Mouse (Mus musculus) liver, embryonic 12.5 days (tissue): ENCODE measurements around the gene Eif3g. TPM values are rescaled to one million over a fixed set of nuclear protein-coding genes. Genes with fewer than 3 reads are reported as not detected.
A peak's percentile ranks its signal among the peaks of the same experiment; 100 is the strongest.

Experiments used
- ATAC-seq: fragments of 200-750 bp; cut with Nextera tagmentation; 2 replicates; pipeline ENCODE4 v1.8.0; 2017; ENCODE audit warnings: moderate number of reproducible peaks, mild to moderate bottlenecking, moderate library complexity
- H3K27ac ChIP-seq: fragments of 300-500 bp; sonication (generic); 2 replicates; pipeline ENCODE4 v1.5.1; 2016; ENCODE audit warnings: mild to moderate bottlenecking
- H3K27me3 ChIP-seq: fragments of 300-500 bp; sonication (generic); replicated peaks from 2 replicates; pipeline ENCODE4 v1.6.1; 2016; ENCODE audit warnings: mild to moderate bottlenecking, moderate library complexity
- H3K36me3 ChIP-seq: fragments of 300-500 bp; sonication (generic); 2 replicates; pipeline ENCODE4 v1.6.1; 2016; ENCODE audit warnings: mild to moderate bottlenecking, moderate library complexity
- H3K4me1 ChIP-seq: fragments of 300-500 bp; sonication (generic); 2 replicates; pipeline ENCODE4 v1.6.1; 2016
- H3K4me2 ChIP-seq: fragments of 300-500 bp; sonication (generic); 2 replicates; pipeline ENCODE4 v1.6.1; 2016; ENCODE audit warnings: mild to moderate bottlenecking, moderate library complexity
- H3K4me3 ChIP-seq: fragments of 300-500 bp; sonication (generic); 2 replicates; pipeline ENCODE4 v1.5.1; 2016; ENCODE audit warnings: mild to moderate bottlenecking, moderate library complexity
- H3K9ac ChIP-seq: fragments of 300-500 bp; sonication (generic); 2 replicates; pipeline ENCODE4 v1.6.1; 2016; ENCODE audit warnings: mild to moderate bottlenecking, moderate library complexity
- H3K9me3 ChIP-seq: fragments of 300-500 bp; sonication (generic); replicated peaks from 2 replicates; pipeline ENCODE4 v1.6.1; 2016; ENCODE audit warnings: mild to moderate bottlenecking, moderate library complexity
- WGBS: fragments of 180-500 bp; shearing (Covaris S2); methylation state at CpG from one replicate; pipeline ENCODE4 v1.1.7; 2016; ENCODE audit not compliant: insufficient replicate concordance; 5-methylcytosine and 5-hydroxymethylcytosine counted together
- polyA plus RNA-seq: library from polyadenylated mRNA; unstranded; fragments of >200 nt; fragmentation: Nextera tagmentation; extraction: Ambion mirVana; gene quantifications from 2 replicates; pipeline ENCODE4 v1.2.1, GENCODE M21; 2016

The Eif3g gene
- polyA plus RNA-seq, 1 experiment from 2014 or later = 313 TPM

GRCm38 (mm10) chr9:20887191-20887590, 11.2 kb downstream of the Eif3g start:
- peak overlapping the region; percentile 87 for H3K4me2 ChIP-seq
- 0 out of 2 replicates have a peak overlapping the region, but pooled peaks have one; percentile 89 for H3K27ac ChIP-seq
- no peaks in the 10 kb centered on the region for H3K9me3 ChIP-seq
- H3K4me1 ChIP-seq = peaks cover 37% of the 10 kb centered on the region
- no peaks in the 10 kb centered on the region for H3K27me3 ChIP-seq
- peaks cover 31% of the 10 kb centered on the region for H3K36me3 ChIP-seq
- 85% methylated on average over 6 of the region's 6 CpGs for WGBS
- no peak overlapping the region for H3K9ac ChIP-seq
- ATAC-seq = no peak
- peak overlapping the region; percentile 91; the same call in 1 of the 2 replicates for H3K4me3 ChIP-seq

- H3K27ac ChIP-seq = no peak overlapping the region
- no peak for ATAC-seq
- peaks cover 31% of the 10 kb centered on the region for H3K4me1 ChIP-seq
- no peaks in the 10 kb centered on the region for H3K27me3 ChIP-seq
- no peaks in the 10 kb centered on the region for H3K9me3 ChIP-seq
- peaks cover 24% of the 10 kb centered on the region for H3K36me3 ChIP-seq
- no peak overlapping the region for H3K4me2 ChIP-seq
- 81% methylated on average over 2 of the region's 2 CpGs for WGBS
- no peak overlapping the region for H3K9ac ChIP-seq
- no peak overlapping the region for H3K4me3 ChIP-seq
Observed at GRCm38 (mm10) chr9:20886563-20886962, 11.9 kb downstream of the Eif3g start.

GRCm38 (mm10) chr9:20879097-20879792, 19.2 kb downstream of the Eif3g start, which contains the start of gene Angptl6:
Gene Angptl6, minus strand, starts transcription at chr9:20879727.
- WGBS = 80% methylated on average over 13 of the region's 13 CpGs
- no peak for ATAC-seq
- Histone ChIP-seq H3K27ac (peak within 1 kb of the TSS; percentile 90), H3K4me1 (peaks cover 31% of the 10 kb centered on the region), H3K27me3 (no peaks in the 10 kb centered on the region), H3K9ac (peak within 1 kb of the TSS; percentile 82), H3K36me3 (peaks cover 5% of the 10 kb centered on the region; the same call in 1 of the 2 replicates), H3K4me2 (peak within 1 kb of the TSS; percentile 92), H3K4me3 (peak within 1 kb of the TSS; percentile 60), H3K9me3 (no peaks in the 10 kb centered on the region)

- no peaks in the 10 kb centered on the region for H3K27me3 ChIP-seq
- H3K9me3 ChIP-seq = no peaks in the 10 kb centered on the region
- H3K4me2 ChIP-seq = peak overlapping the region; percentile 92
- peaks cover 31% of the 10 kb centered on the region for H3K4me1 ChIP-seq
- peak overlapping the region; percentile 60 for H3K4me3 ChIP-seq
- H3K9ac ChIP-seq = peak overlapping the region; percentile 82
- peak overlapping the region; percentile 90 for H3K27ac ChIP-seq
- 21% methylated on average over 10 of the region's 10 CpGs for WGBS
- H3K36me3 ChIP-seq = peaks cover 9% of the 10 kb centered on the region
- no peak for ATAC-seq
Observed at GRCm38 (mm10) chr9:20878710-20879065, 19.7 kb downstream of the Eif3g start.

GRCm38 (mm10) chr9:20878041-20878709, 20.2 kb downstream of the Eif3g start:
- peak; percentile 94 for ATAC-seq
- peak overlapping the region; percentile 60 for H3K4me3 ChIP-seq
- H3K27ac ChIP-seq = peak overlapping the region; percentile 90
- H3K4me2 ChIP-seq = peak overlapping the region; percentile 92
- H3K36me3 ChIP-seq = peaks cover 12% of the 10 kb centered on the region
- H3K27me3 ChIP-seq = no peaks in the 10 kb centered on the region
- under 1% methylated on average over 69 of the region's 69 CpGs for WGBS
- no peaks in the 10 kb centered on the region for H3K9me3 ChIP-seq
- H3K9ac ChIP-seq = peak overlapping the region; percentile 82
- H3K4me1 ChIP-seq = peaks cover 31% of the 10 kb centered on the region

- Histone ChIP-seq H3K27ac (peak overlapping the region; percentile 90), H3K4me1 (peaks cover 31% of the 10 kb centered on the region), H3K36me3 (peaks cover 19% of the 10 kb centered on the region), H3K9ac (peak overlapping the region; percentile 82), H3K4me2 (peak overlapping the region; percentile 92), H3K9me3 (no peaks in the 10 kb centered on the region), H3K27me3 (no peaks in the 10 kb centered on the region), H3K4me3 (peak overlapping the region; percentile 60)
- ATAC-seq = no peak
- WGBS = 35% methylated on average over 14 of the region's 14 CpGs
Observed at GRCm38 (mm10) chr9:20877118-20878040, 21.0 kb downstream of the Eif3g start.

- Histone ChIP-seq H3K4me1 (peaks cover 31% of the 10 kb centered on the region), H3K9ac (no peak overlapping the region), H3K27ac (no peak overlapping the region), H3K9me3 (no peaks in the 10 kb centered on the region), H3K36me3 (peaks cover 19% of the 10 kb centered on the region), H3K4me3 (no peak overlapping the region), H3K4me2 (peak overlapping the region; percentile 92; the same call in 1 of the 2 replicates), H3K27me3 (0 out of 2 replicates have a peak, but pooled peaks cover under 1% of the 10 kb centered on the region)
- no peak for ATAC-seq
- WGBS = 70% methylated on average over 9 of the region's 9 CpGs
Observed at GRCm38 (mm10) chr9:20876318-20877117, 21.9 kb downstream of the Eif3g start.

GRCm38 (mm10) chr9:20875021-20875790, 23.2 kb downstream of the Eif3g start:
- Histone ChIP-seq H3K9ac (no peak overlapping the region), H3K4me2 (no peak overlapping the region), H3K9me3 (no peaks in the 10 kb centered on the region), H3K4me1 (peaks cover 31% of the 10 kb centered on the region), H3K4me3 (no peak overlapping the region), H3K27ac (no peak overlapping the region), H3K27me3 (0 out of 2 replicates have a peak, but pooled peaks cover 9% of the 10 kb centered on the region), H3K36me3 (peaks cover 19% of the 10 kb centered on the region)
- WGBS = 70% methylated on average over 23 of the region's 23 CpGs
- ATAC-seq = no peak

- H3K36me3 ChIP-seq = peaks cover 19% of the 10 kb centered on the region
- H3K4me1 ChIP-seq = peaks cover 25% of the 10 kb centered on the region
- no peak overlapping the region for H3K27ac ChIP-seq
- H3K27me3 ChIP-seq = peaks cover 25% of the 10 kb centered on the region
- no peak overlapping the region for H3K4me2 ChIP-seq
- no peak for ATAC-seq
- H3K9me3 ChIP-seq = no peaks in the 10 kb centered on the region
- 79% methylated on average over 12 of the region's 12 CpGs for WGBS
- no peak overlapping the region for H3K4me3 ChIP-seq
- H3K9ac ChIP-seq = no peak overlapping the region
Observed at GRCm38 (mm10) chr9:20873521-20873920, 24.9 kb downstream of the Eif3g start.

- H3K4me3 ChIP-seq = no peak overlapping the region
Observed at GRCm38 (mm10) chr9:20872991-20873390, 25.4 kb downstream of the Eif3g start.

More at GRCm38 (mm10) chr9:20872991-20873390, 25.4 kb downstream of the Eif3g start:
- H3K27ac ChIP-seq = no peak overlapping the region
- H3K9ac ChIP-seq = no peak overlapping the region
- H3K27me3 ChIP-seq = peaks cover 31% of the 10 kb centered on the region
- H3K4me1 ChIP-seq = peaks cover 25% of the 10 kb centered on the region
- H3K4me2 ChIP-seq = no peak overlapping the region
- no peaks in the 10 kb centered on the region for H3K9me3 ChIP-seq
- ATAC-seq = no peak
- 79% methylated on average over 10 of the region's 10 CpGs for WGBS
- peaks cover 19% of the 10 kb centered on the region for H3K36me3 ChIP-seq
